Mouse (Mus musculus): ENCODE data around the gene Carmil1.

Carmil1 gene

DNA sequence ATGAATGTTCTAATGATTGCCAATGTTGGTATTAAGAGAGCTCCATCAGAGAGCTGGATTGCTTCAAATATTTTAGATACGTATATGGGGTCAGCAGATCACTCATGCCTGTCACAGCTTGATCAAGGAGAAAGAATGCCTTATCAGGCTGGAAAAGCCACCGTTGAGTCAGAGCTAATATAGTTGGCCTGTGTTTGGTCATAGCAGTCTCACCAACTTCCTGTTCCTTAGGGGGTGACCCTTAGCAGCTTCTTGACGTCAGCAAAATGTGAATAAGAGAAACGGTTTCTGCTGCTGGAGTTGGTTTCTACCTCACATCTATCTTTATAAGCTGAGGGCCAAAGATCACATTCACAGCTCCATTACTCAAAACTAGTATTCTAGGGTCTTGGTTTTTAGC is 176.6 kb downstream of the Carmil1 start:
- DNase-seq (ENCODE audit: low spot score in 2 of 2): no peak

DNA sequence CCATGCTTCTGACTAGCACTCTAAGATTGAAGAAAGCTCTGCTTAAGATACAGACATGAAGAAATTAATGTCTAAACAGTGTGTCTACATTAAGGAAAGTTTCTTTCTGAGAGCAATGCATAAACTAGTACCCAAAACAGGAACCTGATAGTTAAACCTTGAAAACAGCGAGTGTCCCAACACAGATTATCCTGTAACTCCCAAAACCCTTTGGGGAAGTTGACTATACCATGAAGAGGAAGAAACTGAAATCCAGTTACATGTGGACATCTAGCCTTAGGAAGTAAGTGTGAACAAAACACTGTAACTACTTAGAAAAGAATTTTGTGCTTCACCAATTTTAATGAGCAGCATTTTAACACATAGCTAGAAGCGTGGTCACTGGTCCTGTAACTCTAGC is 177.4 kb downstream of the Carmil1 start:
- DNase-seq (ENCODE audit: low spot score in 2 of 2): no peak

DNA sequence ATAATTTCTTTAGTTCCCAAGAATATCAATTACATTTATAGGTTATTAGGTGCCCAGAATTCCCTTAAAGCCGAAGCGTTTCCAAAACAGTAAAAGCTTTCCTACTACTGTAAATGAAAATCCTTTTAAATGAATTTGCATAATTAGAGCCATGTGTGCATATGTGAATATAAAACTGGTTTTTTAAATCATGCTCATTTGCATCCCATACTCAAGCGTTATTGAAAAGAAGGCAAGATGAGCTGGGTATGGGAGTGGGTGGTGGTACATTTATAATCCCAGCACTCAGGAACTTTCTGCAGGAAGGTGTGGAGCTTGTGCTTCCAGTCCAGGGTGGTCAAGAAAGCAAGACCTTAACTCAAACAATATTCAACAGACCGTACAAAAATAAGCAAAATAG is 178.3 kb downstream of the Carmil1 start:
- DNase-seq (ENCODE audit: low spot score in 2 of 2): no peak

DNA sequence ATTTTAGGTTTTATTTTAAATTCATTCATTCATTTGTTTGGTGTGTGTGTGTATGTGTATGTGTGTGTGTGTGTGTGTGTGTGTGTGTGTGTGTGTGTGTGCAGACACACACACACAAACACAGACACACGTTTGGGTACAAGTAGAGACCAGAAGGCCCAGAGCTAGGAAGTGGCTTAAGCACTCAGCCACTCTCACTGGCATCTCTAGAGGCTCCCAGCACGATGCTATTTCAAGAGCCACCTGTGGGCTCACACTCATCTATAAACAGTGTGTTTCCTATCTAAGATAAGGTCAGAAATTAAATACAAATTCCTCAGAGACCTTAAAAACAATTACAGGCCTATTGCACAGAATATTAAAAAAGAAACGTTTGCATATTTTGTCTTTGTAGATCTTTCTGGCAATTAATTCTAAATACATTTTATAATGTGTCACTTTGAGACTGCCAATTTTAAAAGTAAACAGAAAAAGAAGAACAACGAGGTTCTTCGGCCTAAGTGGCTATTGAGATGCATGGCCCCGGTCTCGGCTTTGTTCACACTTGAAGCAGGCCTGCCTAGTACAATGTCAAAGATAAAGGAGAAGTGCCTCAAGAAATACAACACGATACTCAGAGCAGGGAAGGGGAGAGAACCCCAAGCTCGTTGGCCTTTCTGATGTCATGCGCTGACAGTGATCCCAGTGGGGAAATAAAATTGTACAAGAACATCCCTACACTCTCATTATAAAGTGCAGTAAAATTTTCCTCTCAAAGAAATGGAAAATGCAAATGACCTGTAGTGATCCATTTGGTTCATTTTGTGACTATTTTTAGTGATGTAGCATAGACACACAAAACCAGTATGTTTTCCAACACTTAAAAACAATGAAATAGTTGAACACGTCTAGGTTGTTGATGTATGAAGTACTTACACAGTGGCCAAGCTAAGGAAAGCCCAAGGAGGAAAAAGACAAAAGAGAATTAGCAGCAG is 179.2 kb downstream of the Carmil1 start:
- no peak for DNase-seq (ENCODE audit: low spot score in 2 of 2)

DNA sequence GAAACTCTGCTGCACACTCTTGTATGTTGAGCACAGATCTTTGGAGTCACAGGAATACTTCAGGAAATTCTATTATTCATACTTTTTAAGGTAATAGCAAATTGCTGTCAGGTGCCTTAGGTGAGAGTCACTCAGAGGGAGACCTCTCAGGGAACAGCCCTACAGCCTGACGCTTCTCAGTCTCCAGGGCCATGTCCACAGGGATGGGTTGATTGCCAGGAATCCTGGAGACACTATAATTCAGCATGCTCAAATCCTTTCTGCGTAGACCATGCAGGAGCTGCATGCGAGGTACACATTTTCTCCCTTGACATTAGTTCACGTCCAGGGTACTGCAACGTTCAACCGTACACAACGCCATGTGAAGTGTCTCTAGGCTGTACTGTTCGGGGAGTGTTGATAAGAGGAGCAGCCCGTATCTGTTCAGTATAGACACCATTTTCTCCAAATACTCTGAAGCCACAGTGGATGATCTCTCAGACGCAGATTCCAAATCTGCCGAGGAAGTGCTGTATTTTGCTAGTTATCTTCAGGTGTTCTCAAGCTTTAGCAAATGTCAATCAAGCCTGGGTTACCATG is 180.0 kb downstream of the Carmil1 start:
- DNase-seq (ENCODE audit: low spot score in 2 of 2): no peak

DNA sequence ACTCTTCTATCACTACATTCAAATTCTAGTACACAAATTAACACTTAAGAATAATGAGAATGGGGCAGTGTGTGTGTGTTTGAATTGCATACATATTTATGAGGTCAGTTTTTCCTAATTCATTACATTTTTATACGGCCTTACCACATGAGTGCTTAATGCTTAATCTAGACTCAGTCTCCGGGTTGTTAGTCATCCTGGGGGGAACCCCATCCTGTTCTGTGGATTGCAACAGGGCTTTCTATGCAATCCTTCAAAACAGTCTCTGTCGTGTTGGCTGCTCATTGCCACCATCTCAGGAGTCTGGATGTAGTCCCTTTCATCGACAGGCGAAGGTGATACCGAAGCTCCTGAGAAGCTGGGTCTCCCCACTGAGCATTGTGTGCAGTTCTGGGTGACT is 184.0 kb downstream of the Carmil1 start:
- DNase-seq (ENCODE audit: low spot score in 2 of 2): no peak

DNA sequence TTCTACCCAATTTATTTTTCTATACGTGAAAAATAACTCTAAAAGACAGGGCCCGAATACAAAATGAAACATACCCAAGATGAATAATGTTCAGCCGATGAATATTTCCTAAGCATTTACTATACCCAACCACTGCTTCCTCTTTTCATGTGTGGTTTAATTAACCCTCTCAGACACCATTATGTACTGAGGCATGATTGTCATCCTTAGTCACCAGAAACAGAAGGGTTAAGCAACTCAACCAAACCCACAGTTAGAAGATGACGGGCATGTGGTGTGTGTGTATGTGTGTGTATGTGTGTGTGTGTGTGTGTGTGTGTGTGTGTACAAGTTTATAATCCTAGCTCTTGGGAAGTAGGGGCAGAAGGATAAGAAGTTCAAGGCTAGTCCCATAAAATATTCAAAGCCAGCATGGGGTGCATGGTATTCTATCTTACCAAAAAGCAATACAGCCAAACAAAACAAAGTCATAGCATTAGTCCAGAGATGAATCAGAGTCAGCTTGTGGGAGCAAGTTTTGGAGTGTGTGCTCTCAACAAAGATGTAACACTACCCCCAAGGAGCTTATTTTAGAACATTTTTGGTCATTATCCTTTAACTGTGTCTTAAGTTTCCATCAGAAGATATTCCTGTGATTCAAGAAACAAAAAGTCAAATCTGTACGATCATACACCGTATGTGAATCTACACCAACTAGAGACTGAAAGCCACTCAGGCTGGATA is 185.6 kb downstream of the Carmil1 start:
- no peak for DNase-seq (ENCODE audit: low spot score in 2 of 2)

DNA sequence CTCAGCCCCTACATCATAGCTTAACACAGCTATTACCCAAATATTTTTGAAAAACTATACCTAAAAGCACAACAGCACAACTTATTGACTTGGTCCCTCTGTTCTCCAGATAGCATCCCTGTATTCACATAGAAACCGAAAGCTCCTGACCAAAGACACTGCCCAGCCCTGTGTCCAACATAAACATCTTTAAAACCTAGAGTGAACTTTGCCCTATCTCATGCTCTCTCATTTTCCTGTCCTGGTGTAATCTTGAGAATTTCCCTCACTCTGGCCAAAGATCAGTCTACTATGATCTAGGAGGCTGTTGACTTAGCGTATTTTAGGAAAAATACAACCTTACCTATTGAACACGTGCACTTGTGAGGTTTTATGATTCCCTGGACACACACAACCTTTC is 187.5 kb downstream of the Carmil1 start:
- no peak for DNase-seq (ENCODE audit: low spot score in 2 of 2)

DNA sequence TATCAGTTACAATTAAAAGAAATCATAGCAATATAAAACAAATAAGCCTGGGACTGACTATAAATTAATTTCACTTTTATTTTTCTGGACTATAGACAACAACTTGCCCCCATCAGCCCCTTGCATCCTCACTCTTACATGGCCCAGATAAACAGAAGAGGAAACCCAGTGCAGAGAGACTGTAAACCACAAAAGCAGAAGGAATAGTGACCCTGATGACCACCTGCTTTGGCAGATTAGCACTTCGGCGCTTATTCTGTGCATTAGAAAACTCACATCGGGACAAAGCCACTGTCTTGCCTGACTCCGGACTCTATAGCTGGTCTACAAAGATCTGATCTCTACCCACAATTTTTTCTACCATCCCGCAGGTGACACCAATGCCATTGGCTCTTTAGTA is 188.5 kb downstream of the Carmil1 start:
- DNase-seq (ENCODE audit: low spot score in 2 of 2): no peak

DNA sequence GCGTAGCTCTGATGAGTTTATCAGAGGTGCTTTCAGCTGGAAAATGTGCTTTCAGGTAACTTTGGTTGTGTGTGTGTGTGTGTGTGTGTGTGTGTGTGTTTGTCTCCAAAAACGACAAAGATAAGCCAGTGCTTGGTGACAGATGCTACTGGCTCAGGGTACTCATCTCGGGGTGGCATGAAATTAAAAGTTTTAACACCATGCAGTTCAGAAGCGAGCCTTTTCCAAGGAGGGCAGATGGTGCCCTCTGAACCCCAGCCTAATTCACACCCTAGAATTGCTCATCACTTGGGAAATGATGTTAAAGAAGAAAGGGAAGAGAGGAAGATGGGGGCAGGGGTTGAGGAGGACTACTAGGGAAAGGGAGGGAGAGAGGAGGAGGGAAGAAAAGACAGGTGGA is 198.4 kb downstream of the Carmil1 start:
- no peak for DNase-seq (ENCODE audit: low spot score in 2 of 2)

DNA sequence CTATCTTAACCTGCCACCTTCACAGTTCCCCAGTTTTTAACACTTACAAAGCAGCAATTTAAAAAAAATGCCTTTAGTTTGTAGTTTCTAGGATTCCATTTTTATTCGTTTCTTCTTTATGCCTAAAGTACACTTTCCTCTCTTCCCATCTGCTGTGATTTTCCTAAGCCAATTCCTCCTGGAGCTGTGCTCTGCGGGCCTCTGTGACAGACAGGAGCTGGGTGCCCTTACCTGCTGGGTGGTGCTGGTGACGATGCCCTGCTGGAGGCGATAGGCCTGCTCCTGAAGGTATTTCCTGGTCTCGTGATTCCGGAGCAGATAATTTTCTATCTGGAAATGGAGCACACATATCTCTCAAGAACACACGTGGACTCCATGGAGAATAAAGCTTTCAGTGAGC is 198.9 kb downstream of the Carmil1 start:
- DNase-seq (ENCODE audit: low spot score in 2 of 2): no peak

DNA sequence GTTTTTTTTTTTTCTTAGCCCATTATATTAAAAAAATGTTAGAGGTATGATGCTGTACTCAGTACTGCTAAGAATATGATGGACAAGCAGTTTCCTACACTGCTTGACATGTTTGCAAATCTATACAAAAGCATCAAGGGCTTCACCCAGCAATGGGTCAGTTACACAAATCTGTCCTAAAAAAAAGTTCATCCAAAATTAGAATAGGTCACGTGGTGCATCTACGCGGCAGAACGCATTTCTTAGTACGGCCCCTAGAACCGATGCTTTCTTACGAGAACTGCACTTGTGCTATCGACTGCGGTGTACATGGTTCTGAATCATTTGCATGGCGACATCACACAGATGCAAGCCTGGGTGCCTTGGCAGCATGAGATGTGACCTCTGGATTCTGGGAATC is 208.0 kb downstream of the Carmil1 start:
- DNase-seq (ENCODE audit: low spot score in 2 of 2): no peak

DNA sequence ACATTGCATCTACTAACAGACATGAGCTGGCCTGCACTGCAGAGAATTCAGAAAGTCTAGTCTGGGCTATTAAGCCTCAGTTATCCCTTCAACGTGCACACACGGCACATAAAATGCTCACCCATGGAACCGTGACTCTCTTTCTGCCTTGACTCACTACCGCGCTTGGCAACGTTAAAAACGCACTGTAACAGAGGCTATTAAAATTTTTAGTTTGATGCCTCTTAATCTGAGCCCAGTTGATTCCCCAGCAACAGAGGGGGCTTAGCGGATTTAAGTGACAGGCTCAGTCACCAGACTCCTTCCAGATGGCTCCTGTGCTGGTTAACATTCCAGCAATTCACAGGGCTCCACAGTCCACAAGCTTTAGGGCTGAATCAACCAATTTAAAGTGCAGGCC is 213.0 kb downstream of the Carmil1 start:
- no peak for DNase-seq (ENCODE audit: low spot score in 2 of 2)

DNA sequence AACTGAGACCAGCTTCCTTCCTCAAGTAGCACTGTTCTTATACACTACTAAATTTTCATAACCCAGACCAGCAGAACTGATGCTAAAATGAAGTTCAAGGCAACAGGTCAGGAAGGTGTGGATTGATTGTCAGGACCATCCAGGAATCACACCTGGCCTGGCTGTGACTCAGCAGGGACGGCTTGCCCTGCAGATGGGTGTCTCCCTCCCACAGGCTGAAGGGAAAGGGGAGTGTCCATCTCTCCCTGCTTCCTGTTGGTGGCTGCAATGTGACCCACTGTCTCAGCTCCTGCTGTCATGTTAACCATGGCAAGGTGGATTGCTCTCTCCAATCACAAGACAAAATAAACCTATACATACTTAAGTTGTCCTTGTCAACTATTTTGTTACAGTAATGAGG is 215.1 kb downstream of the Carmil1 start:
- no peak for DNase-seq (ENCODE audit: low spot score in 2 of 2)

DNA sequence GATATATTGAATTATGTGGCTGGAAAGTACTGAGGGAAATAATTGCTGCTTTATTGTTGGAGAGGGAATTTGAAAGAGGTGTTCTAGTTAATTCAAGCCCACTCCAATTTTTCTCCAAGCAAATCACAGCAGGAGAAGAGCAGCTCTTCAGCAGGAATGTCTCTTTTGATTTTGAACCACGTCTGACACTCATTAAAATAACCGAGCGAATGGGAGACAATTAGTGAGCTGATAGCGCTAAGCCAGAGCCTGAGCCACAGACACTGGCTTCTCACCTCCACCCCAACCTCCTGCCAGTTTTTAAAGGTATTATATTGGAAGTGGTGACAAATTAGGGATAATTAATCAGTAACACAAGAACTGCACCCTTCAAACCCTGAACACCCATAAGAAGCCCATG is 217.8 kb downstream of the Carmil1 start:
- DNase-seq (ENCODE audit: low spot score in 2 of 2): no peak

DNA sequence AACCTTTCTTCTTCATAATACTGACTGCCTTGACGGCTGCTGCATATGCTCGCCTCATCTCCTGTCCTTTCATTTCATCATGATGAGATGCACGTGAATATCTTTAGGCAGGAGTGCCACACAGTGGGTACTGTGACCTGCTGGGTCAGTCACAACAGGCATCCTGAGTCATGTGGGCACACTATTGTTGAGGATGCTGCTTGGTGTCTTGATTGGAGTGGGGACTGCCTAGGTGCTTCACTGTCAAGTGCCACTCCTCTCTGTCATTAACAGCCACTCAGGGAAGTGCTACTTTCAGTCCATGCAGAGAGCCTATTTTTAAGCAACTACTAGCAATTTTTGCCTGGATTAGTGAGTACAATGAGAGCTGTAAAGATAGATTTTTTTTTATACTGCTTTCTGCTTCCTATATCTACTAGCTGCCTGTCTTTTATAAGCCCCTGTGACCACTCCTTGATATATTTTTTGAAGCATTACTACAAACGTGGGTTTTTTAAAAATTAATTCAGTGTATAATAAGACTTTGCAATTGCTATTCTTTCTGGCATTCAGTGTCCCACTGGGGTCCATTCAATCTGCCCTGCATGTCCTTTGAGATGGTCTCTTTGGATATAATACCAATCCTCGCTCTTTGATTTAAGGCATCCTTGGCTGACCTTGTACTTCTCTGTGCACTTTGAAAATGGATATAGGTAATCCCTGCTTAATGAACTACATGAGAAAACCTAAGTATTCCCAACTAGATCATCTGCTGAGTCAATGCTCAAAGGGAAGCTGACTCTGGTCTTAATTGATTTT is 225.3 kb downstream of the Carmil1 start:
- DNase-seq (ENCODE audit: low spot score in 2 of 2): no peak

DNA sequence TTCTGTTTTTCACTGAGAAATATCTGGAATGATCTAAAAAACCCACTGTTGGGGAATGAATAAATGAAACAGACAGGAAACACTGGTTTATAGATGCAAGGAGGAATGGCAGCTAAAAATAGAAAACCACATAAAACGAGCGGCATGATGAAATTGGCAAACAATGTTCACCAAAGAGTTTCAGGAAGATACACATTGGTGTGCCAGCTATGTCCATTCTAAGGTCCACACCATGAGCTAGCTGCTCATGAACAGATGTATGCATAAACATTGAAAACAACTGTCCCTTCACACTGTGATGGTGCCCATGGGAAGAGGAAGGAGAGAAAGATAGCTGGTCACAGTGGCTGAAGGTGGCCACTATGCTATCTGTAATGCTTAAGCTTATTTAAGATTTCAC is 229.1 kb downstream of the Carmil1 start:
- no peak for DNase-seq (ENCODE audit: low spot score in 2 of 2)

DNA sequence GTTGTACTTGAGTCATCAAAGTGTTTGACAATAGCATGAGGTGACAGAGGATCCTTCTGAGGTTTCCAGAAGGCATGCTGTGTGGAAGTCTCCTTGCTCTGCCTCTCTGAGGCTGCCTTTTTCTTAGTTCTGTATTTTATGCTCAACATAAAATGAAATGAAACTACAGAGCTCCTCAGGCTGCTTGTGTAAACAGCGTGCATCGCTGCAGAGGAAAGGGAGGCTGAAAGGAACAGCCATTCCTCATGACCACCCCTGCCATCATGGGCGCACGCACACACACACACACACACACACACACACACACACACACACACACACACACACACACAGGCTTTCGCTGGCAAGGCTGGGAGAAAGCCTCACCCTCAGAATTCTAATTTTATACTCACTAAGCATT is 230.3 kb downstream of the Carmil1 start:
- DNase-seq (ENCODE audit: low spot score in 2 of 2): no peak

DNA sequence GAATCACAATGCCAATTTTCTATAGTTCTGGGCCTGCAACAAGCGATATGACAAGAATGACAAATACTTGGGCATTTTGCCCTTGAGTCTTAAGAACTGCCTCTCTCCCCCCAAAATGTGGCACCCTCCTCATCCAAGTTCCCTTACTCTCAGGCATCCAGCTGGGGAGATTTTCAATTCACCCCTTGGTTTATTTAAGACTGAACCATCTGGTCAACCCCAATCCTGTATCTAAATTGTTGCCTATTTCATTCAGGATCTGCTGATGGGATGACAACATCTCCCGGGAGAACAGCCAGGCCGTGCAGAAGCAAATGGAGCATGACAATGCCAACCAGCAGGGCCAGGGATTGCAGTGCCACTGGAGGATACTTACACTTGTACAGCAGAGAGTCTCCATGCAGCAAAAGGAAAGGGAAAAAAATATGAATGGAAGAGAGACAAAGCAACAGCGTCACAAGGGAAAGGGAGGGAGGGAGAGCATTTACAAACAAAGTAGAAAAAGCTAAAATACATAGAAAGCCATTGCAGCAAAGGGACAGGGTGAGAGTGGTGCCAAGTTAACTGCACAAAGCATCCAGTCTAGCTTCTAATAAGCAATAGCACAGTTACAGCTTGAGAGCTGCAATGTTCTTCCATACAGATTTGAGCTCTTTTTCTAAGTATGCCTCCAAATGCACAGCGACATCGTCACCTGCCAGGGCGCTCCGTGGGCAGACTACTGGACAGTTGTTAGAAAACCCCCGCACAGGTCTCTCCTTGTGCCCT is 231.1 kb downstream of the Carmil1 start:
- DNase-seq (ENCODE audit: low spot score in 2 of 2): no peak

DNA sequence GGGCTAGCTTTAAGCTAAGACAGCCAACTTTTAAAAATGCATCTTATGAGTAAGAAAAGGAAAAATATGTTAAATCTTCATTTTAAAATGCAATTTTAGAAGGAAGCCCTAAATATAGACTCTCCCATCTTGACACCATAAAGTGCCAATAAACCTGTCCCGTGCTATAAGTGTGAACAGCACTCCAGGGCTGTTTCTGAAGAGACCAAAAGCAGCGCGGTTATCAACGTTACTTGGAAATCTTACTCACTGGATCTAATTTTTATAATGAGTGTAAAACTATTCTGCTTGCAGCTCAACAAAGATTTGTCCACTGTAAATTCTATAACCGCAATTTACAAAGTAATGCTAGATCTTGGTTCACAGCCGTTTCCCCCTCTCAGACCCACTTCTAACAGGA is 232.0 kb downstream of the Carmil1 start:
- no peak for DNase-seq (ENCODE audit: low spot score in 2 of 2)

DNA sequence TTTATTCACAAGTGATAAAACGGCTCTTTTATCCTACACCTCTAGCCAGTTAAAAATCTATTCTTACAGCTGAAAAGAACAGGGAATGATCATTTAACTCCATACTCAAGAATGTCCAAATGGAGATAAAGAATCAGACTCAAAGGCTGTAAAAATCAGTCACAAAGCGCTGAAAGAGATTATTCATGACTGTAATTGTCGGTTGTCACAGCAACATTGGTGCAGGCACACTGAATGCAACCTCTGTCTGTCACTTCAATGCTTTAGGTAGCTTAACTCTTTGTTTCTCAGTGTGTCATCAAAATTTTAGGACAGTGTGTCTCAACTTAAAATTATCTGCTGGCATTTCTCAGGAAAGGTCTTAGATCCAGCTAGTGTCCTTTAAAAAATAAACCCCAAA is 235.3 kb downstream of the Carmil1 start:
- DNase-seq (ENCODE audit: low spot score in 2 of 2): no peak
